ENCODE assay signal across 27 mouse cellular contexts in genomic region chr6:71274621-71275020, GRCm38 (mm10). TPM values are rescaled to one million over a fixed set of nuclear protein-coding genes. Genes with fewer than 3 reads are reported as not detected.
DNase-seq lines count a peak whose midpoint lies in the region; ATAC-seq lines count a peak whose summit lies in the region.
"Had no signal": no experiment of that assay in that cellular context is flagged by ENCODE, and none has a peak within 500 bp of the region (broad histone marks: within the 10 kb centered on the region; RNA-seq: fewer than 3 reads in every experiment).

No protein-coding gene starts in this region.

- no peaks in the 10 kb centered on the region for H3K27me3 ChIP-seq in megakaryocyte, embryonic 14.5 days (replicated peaks)
- H3K27me3 ChIP-seq: embryonic facial prominence, embryonic 12.5 days; forebrain, embryonic 12.5 days; Patski had no signal

- no peaks in the 10 kb centered on the region for H3K9me3 ChIP-seq in megakaryocyte, embryonic 14.5 days
- H3K9me3 ChIP-seq: embryonic facial prominence, embryonic 10.5 days; embryonic facial prominence, embryonic 12.5 days; forebrain, embryonic 10.5 days; forebrain, embryonic 12.5 days had no signal

- ATAC-seq in megakaryocyte, adult 5-6 weeks (ENCODE audit: poor library complexity, severe bottlenecking), result no peak
- ATAC-seq: activated CD4-positive, CD25-positive, alpha-beta regulatory T cell, adult 4 months; CD4-positive, CD25-positive, alpha-beta regulatory T cell, adult 4 months; forebrain, embryonic 14.5 days; forebrain, embryonic 16.5 days; Patski had no signal

- H3K36me3 ChIP-seq in megakaryocyte, embryonic 14.5 days (replicated peaks; ENCODE audit: low read length), result peaks cover 17% of the 10 kb centered on the region
- H3K36me3 ChIP-seq: embryonic facial prominence, embryonic 10.5 days; embryonic facial prominence, embryonic 12.5 days; forebrain, embryonic 10.5 days; forebrain, embryonic 12.5 days had no signal

- DNase-seq in testis, postnatal 10 days (ENCODE audit: low spot score), result peak; percentile 22
- DNase-seq in testis, postnatal 14 days (ENCODE audit: low spot score), result no peak
- peak; percentile 9 for DNase-seq in naive thymus-derived CD4-positive, alpha-beta T cell, adult 2 months (ENCODE audit: low read depth)
- no peak for DNase-seq in kidney, postnatal 10 days
- DNase-seq: adrenal gland, adult 8-10 months; adrenal gland, postnatal 14 days; adrenal gland, postnatal 36 days; B cell, adult 2 months; cerebellum, adult 11-12 months; cerebellum, adult 2 months; cerebellum, adult 9-10 months; cerebellum, postnatal 10 days; cerebellum, postnatal 25 days had no signal

- peak overlapping the region; percentile 29 for H3K4me3 ChIP-seq in megakaryocyte, embryonic 14.5 days (replicated peaks)
- H3K4me3 ChIP-seq: embryonic facial prominence, embryonic 10.5 days; embryonic facial prominence, embryonic 12.5 days; forebrain, embryonic 10.5 days; forebrain, embryonic 12.5 days had no signal

- peaks cover 34% of the 10 kb centered on the region for H3K4me1 ChIP-seq in megakaryocyte, embryonic 14.5 days

RNA-seq across cellular contexts. Expression of gene Krcc1, which starts 3.1 kb away (rescaled TPM):
- 19.3 and 76.1 TPM in 2 replicates for polyA plus RNA-seq in megakaryocyte, embryonic 14.5 days (2012; ENCODE audit: insufficient read depth, low replicate concordance)
- 88.0 and 114 TPM in 2 replicates for total RNA-seq in megakaryocyte, adult 5-6 weeks (2015)
- 124 and 139 TPM in 2 replicates for total RNA-seq in megakaryocyte, adult 5-6 weeks (2017)

RNA-seq across cellular contexts. Expression of gene Smyd1, which starts 47.4 kb away (rescaled TPM):
- 0.19 TPM in 1 of 2 replicates, not detected in the other for polyA plus RNA-seq in megakaryocyte, embryonic 14.5 days (2012; ENCODE audit: insufficient read depth, low replicate concordance)
- not detected in 2 replicates for total RNA-seq in megakaryocyte, adult 5-6 weeks (2015)
- not detected in 2 replicates for total RNA-seq in megakaryocyte, adult 5-6 weeks (2017)
- polyA plus RNA-seq: activated CD4-positive, CD25-positive, alpha-beta regulatory T cell, adult 4 months had no signal

RNA-seq across cellular contexts. Expression of gene Cd8b1, which starts 48.0 kb away (rescaled TPM):
- not detected in 2 replicates for polyA plus RNA-seq in megakaryocyte, embryonic 14.5 days (2012; ENCODE audit: insufficient read depth, low replicate concordance)
- 0.20 TPM in 1 of 2 replicates, not detected in the other for total RNA-seq in megakaryocyte, adult 5-6 weeks (2015)
- not detected in 2 replicates for total RNA-seq in megakaryocyte, adult 5-6 weeks (2017)
- total RNA-seq: ES-E14 had no signal
- polyA plus RNA-seq: cerebellum, adult 2 months; cortical plate, adult 2 months; embryonic facial prominence, embryonic 14.5 days; forebrain, embryonic 12.5 days; forebrain, embryonic 14.5 days; forebrain, embryonic 16.5 days had no signal

Comparison
In these comparisons a context has a peak if more than half of its experiments do, and no peak if none do; other contexts are left out.
1. DNase-seq: peak in testis, postnatal 10 days (single experiment) and naive thymus-derived CD4-positive, alpha-beta T cell, adult 2 months (single experiment); none in testis, postnatal 14 days (single experiment) and kidney, postnatal 10 days (single experiment).